Mouse (Mus musculus): Measurements from ENCODE around the gene Lgi1. TPM values are rescaled to one million over a fixed set of nuclear protein-coding genes. Genes with fewer than 3 reads are reported as not detected.

The Lgi1 gene
- polyA plus RNA-seq (2015; fragmentation: Nextera tagmentation; extraction: Ambion mirVana) = 1.4 and 1.6 TPM in 2 replicates

GRCm38 (mm10) chr19:38264505-38265500 is at the start of gene Lgi1:
Gene Lgi1 (plus strand): TSS chr19:38264536.
- Histone ChIP-seq H3K4me2 (ENCODE audit: low read length) (peak within 1 kb of the TSS; percentile 25), H3K9me3 (replicated peaks; ENCODE audit: low read length) (no peaks in the 10 kb centered on the region), H3K27ac (no peak within 1 kb of the TSS), H3K9ac (ENCODE audit: low read depth, low read length) (no peak within 1 kb of the TSS), H3K36me3 (ENCODE audit: insufficient read depth, low read length) (no peaks in the 10 kb centered on the region), H3K4me3 (replicated peaks; ENCODE audit: low read depth, low read length) (no peak within 1 kb of the TSS), H3K27me3 (ENCODE audit: insufficient read depth, low read length) (0 out of 2 replicates have a peak, but pooled peaks cover 4% of the 10 kb centered on the region), H3K4me1 (replicated peaks; ENCODE audit: insufficient read depth, low read length) (no peaks in the 10 kb centered on the region)
- no peak for DNase-seq (ENCODE audit: low spot score)
- WGBS = 23% methylated on average over 21 of the region's 21 CpGs
- TF ChIP-seq CTCF (IDR thresholded peaks at IDR 0.05; ENCODE audit: low read depth) = no peak
- no peak for ATAC-seq (replicated peaks; ENCODE audit: low FRiP score, low read depth)

GRCm38 (mm10) chr19:38217696-38218095 is 46.6 kb upstream of the Lgi1 start:
- ATAC-seq (replicated peaks; ENCODE audit: low FRiP score, low read depth) (no peak), DNase-seq (ENCODE audit: low spot score) (no peak)
- Histone ChIP-seq H3K4me1 (replicated peaks; ENCODE audit: insufficient read depth, low read length) (no peaks in the 10 kb centered on the region), H3K27me3 (ENCODE audit: insufficient read depth, low read length) (no peaks in the 10 kb centered on the region), H3K27ac (no peak overlapping the region), H3K4me2 (ENCODE audit: low read length) (no peak overlapping the region), H3K36me3 (ENCODE audit: insufficient read depth, low read length) (0 out of 2 replicates have a peak, but pooled peaks cover 3% of the 10 kb centered on the region), H3K9ac (ENCODE audit: low read depth, low read length) (no peak overlapping the region), H3K4me3 (replicated peaks; ENCODE audit: low read depth, low read length) (no peak overlapping the region), H3K9me3 (replicated peaks; ENCODE audit: low read length) (no peaks in the 10 kb centered on the region)
- 94% methylated on average over 3 of the region's 3 CpGs for WGBS
- TF ChIP-seq CTCF (IDR thresholded peaks at IDR 0.05; ENCODE audit: low read depth) = no peak

- Histone ChIP-seq H3K27ac (peak overlapping the region; percentile 84), H3K9me3 (replicated peaks; ENCODE audit: low read length) (no peaks in the 10 kb centered on the region), H3K4me1 (replicated peaks; ENCODE audit: insufficient read depth, low read length) (0 out of 2 replicates have a peak, but pooled peaks cover 4% of the 10 kb centered on the region), H3K4me3 (replicated peaks; ENCODE audit: low read depth, low read length) (peak overlapping the region; percentile 57), H3K36me3 (ENCODE audit: insufficient read depth, low read length) (0 out of 2 replicates have a peak, but pooled peaks cover 3% of the 10 kb centered on the region), H3K4me2 (ENCODE audit: low read length) (peak overlapping the region; percentile 65), H3K9ac (ENCODE audit: low read depth, low read length) (peak overlapping the region; percentile 69), H3K27me3 (ENCODE audit: insufficient read depth, low read length) (no peaks in the 10 kb centered on the region)
- DNase-seq (ENCODE audit: low spot score) = no peak
- ATAC-seq (replicated peaks; ENCODE audit: low FRiP score, low read depth) = no peak
- TF ChIP-seq CTCF (IDR thresholded peaks at IDR 0.05; ENCODE audit: low read depth) = no peak
- WGBS = 6% methylated on average over 12 of the region's 12 CpGs
Measured at GRCm38 (mm10) chr19:38223356-38223904, 40.9 kb upstream of the Lgi1 start.

GRCm38 (mm10) chr19:38223905-38224684 is 40.2 kb upstream of the Lgi1 start, which contains the start of gene Fra10ac1:
Gene Fra10ac1 (minus strand): TSS chr19:38224156.
- Histone ChIP-seq H3K9me3 (replicated peaks; ENCODE audit: low read length) (no peaks in the 10 kb centered on the region), H3K4me3 (replicated peaks; ENCODE audit: low read depth, low read length) (peak within 1 kb of the TSS; percentile 57), H3K36me3 (ENCODE audit: insufficient read depth, low read length) (no peaks in the 10 kb centered on the region), H3K27me3 (ENCODE audit: insufficient read depth, low read length) (no peaks in the 10 kb centered on the region), H3K9ac (ENCODE audit: low read depth, low read length) (peak within 1 kb of the TSS; percentile 69), H3K27ac (peak within 1 kb of the TSS; percentile 84), H3K4me2 (ENCODE audit: low read length) (peak within 1 kb of the TSS; percentile 65), H3K4me1 (replicated peaks; ENCODE audit: insufficient read depth, low read length) (0 out of 2 replicates have a peak, but pooled peaks cover 4% of the 10 kb centered on the region)
- peak; percentile 70 for TF ChIP-seq CTCF (IDR thresholded peaks at IDR 0.05; ENCODE audit: low read depth)
- peak; percentile 98 for ATAC-seq (replicated peaks; ENCODE audit: low FRiP score, low read depth)
- DNase-seq (ENCODE audit: low spot score) = peak; percentile 93
- WGBS = under 1% methylated on average over 49 of the region's 49 CpGs

GRCm38 (mm10) chr19:38224685-38225060 is 39.7 kb upstream of the Lgi1 start:
- no peaks in the 10 kb centered on the region for H3K9me3 ChIP-seq (replicated peaks; ENCODE audit: low read length)
- ATAC-seq (replicated peaks; ENCODE audit: low FRiP score, low read depth) (no peak), DNase-seq (ENCODE audit: low spot score) (no peak)
- peak overlapping the region; percentile 57 for H3K4me3 ChIP-seq (replicated peaks; ENCODE audit: low read depth, low read length)
- no peaks in the 10 kb centered on the region for H3K27me3 ChIP-seq (ENCODE audit: insufficient read depth, low read length)
- WGBS = 11% methylated on average over 9 of the region's 9 CpGs
- peak overlapping the region; percentile 69 for H3K9ac ChIP-seq (ENCODE audit: low read depth, low read length)
- peak overlapping the region; percentile 65 for H3K4me2 ChIP-seq (ENCODE audit: low read length)
- no peaks in the 10 kb centered on the region for H3K36me3 ChIP-seq (ENCODE audit: insufficient read depth, low read length)
- no peak for TF ChIP-seq CTCF (IDR thresholded peaks at IDR 0.05; ENCODE audit: low read depth)
- H3K27ac ChIP-seq = peak overlapping the region; percentile 73
- H3K4me1 ChIP-seq (replicated peaks; ENCODE audit: insufficient read depth, low read length) = 0 out of 2 replicates have a peak, but pooled peaks cover 4% of the 10 kb centered on the region
